Mouse (Mus musculus) myocyte (in vitro differentiated cells): ENCODE data around the gene Gm2174. TPM values are rescaled to one million over a fixed set of nuclear protein-coding genes. Genes with fewer than 3 reads are reported as not detected.

Experiments
- H3K27me3 ChIP-seq: one replicate; pipeline ENCODE4 v1.6.1; 2011; ENCODE audit not compliant: control insufficient read depth, insufficient read depth, insufficient read length
- H3K36me3 ChIP-seq: one replicate; pipeline ENCODE4 v1.6.1; 2011; ENCODE audit not compliant: control insufficient read depth, insufficient read depth
- H3K4me2 ChIP-seq: one replicate; pipeline ENCODE4 v1.6.1; 2011; ENCODE audit warnings: low read depth, control low read depth
- H3K4me3 ChIP-seq: one replicate; pipeline ENCODE4 v1.5.1; 2011; ENCODE audit warnings: mild to moderate bottlenecking, control low read depth, moderate library complexity
- H3K79me2 ChIP-seq: one replicate; pipeline ENCODE4 v1.6.1; 2011; ENCODE audit not compliant: control insufficient read depth, insufficient read depth
- H3ac ChIP-seq: one replicate; pipeline ENCODE4 v1.6.1; 2011; ENCODE audit not compliant: control insufficient read depth, insufficient read length
- CEBPB ChIP-seq: IDR thresholded peaks from 2 replicates; pipeline ENCODE4 v1.6.1; 2011; ENCODE audit warnings: mild to moderate bottlenecking, moderate library complexity; ENCODE audit not compliant: poor library complexity, insufficient read depth, severe bottlenecking
- E2F4 ChIP-seq: IDR thresholded peaks from one replicate; pipeline ENCODE4 v1.6.1; 2011; ENCODE audit warnings: mild to moderate bottlenecking, control low read depth, moderate library complexity; ENCODE audit not compliant: insufficient read depth
- MAX ChIP-seq: IDR thresholded peaks from one replicate; pipeline ENCODE4 v1.6.1; 2011; ENCODE audit warnings: low read depth, mild to moderate bottlenecking, control low read depth
- MYOD1 ChIP-seq, 3 experiments: IDR thresholded peaks; one replicate each; pipeline ENCODE4 v1.6.1; 2011; ENCODE audit warnings: control low read depth in 2 of 3, low read depth in 2 of 3, mild to moderate bottlenecking in 2 of 3, moderate library complexity in 1 of 3; ENCODE audit not compliant: insufficient read length in 2 of 3, control insufficient read depth in 1 of 3
- MYOG ChIP-seq, 3 experiments: IDR thresholded peaks; one replicate each; pipeline ENCODE4 v1.6.1; 2011; ENCODE audit warnings: control low read depth in 2 of 3, low read depth in 2 of 3, mild to moderate bottlenecking in 2 of 3; ENCODE audit not compliant: insufficient read length in 2 of 3, control insufficient read depth in 1 of 3, insufficient read depth in 1 of 3
- POLR2A ChIP-seq: IDR thresholded peaks from one replicate; pipeline ENCODE4 v1.6.1; 2011; ENCODE audit warnings: low read depth, mild to moderate bottlenecking, control low read depth, moderate library complexity; ENCODE audit not compliant: insufficient read length
- POLR2AphosphoS2 ChIP-seq: IDR thresholded peaks from one replicate; pipeline ENCODE4 v1.6.1; 2011; ENCODE audit warnings: low read depth, control low read depth; ENCODE audit not compliant: insufficient read length
- REST ChIP-seq: IDR thresholded peaks from one replicate; pipeline ENCODE4 v1.6.1; 2011; ENCODE audit warnings: mild to moderate bottlenecking, control low read depth, moderate library complexity; ENCODE audit not compliant: insufficient read depth, insufficient read length
- SRF ChIP-seq: IDR thresholded peaks from one replicate; pipeline ENCODE4 v1.6.1; 2011; ENCODE audit warnings: low read depth; ENCODE audit not compliant: control insufficient read depth, insufficient read length
- TCF12 ChIP-seq: IDR thresholded peaks from one replicate; pipeline ENCODE4 v1.6.1; 2011; ENCODE audit warnings: mild to moderate bottlenecking, control low read depth; ENCODE audit not compliant: poor library complexity, insufficient read depth, severe bottlenecking
- TCF3 ChIP-seq: IDR thresholded peaks from one replicate; pipeline ENCODE4 v1.6.1; 2011; ENCODE audit warnings: low read depth, control low read depth; ENCODE audit not compliant: insufficient read length
- USF1 ChIP-seq: IDR thresholded peaks from one replicate; pipeline ENCODE4 v1.6.1; 2011; ENCODE audit warnings: low read depth, mild to moderate bottlenecking, control low read depth, moderate library complexity
- polyA plus RNA-seq: library from polyadenylated mRNA; unstranded; fragments of >200 nt; fragmentation: generic; extraction: Trizol; gene quantifications from one replicate; pipeline ENCODE4 v1.2.1, GENCODE M21; 2012; ENCODE audit warnings: missing spikeins

Gene Gm2174
- polyA plus RNA-seq, 1 experiment, result 0.26 TPM

- no peak overlapping the region for H3K4me3 ChIP-seq
Observed at GRCm38 (mm10) chrX:56481906-56482305, 34.1 kb downstream of the Gm2174 start.

DNA sequence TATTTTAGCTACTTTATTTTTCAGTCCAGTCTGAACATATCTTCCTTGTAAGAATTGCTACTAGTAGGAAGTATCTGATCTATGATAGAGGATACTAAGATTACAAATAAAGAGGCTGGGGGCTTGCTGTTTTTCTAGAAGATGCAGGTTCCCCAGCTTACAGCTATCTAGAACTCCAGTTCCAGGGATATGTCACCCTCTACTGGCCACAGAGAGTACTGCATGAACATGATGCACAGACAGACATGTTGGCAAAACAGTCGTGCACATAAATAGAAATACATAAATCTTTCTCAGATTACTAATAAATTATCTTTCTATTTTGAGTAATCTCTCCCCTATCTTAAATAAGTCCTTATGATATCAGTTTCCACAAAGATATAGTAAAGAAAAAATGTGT lies 42.0 kb downstream of the Gm2174 start:
- Histone ChIP-seq H3K4me2 (no peak overlapping the region), H3ac (no peak overlapping the region), H3K36me3 (no peaks in the 10 kb centered on the region), H3K79me2 (no peaks in the 10 kb centered on the region), H3K4me3 (no peak overlapping the region), H3K27me3 (no peaks in the 10 kb centered on the region)
- TF ChIP-seq MYOG (IDR thresholded peaks at IDR 0.05; ENCODE audit: control insufficient read depth in 1 of 3, insufficient read depth in 1 of 3, insufficient read length in 2 of 3, low read depth in 2 of 3), result no peak
- no peak for TF ChIP-seq POLR2AphosphoS2
- TF ChIP-seq SRF, result no peak
- TF ChIP-seq USF1, result no peak
- TF ChIP-seq CEBPB, result no peak
- no peak for TF ChIP-seq MAX
- no peak for TF ChIP-seq TCF3
- no peak for TF ChIP-seq TCF12
- no peak for TF ChIP-seq E2F4
- no peak for TF ChIP-seq REST
- no peak for TF ChIP-seq MYOD1 (IDR thresholded peaks at IDR 0.05; ENCODE audit: control insufficient read depth in 1 of 3, insufficient read length in 2 of 3, low read depth in 2 of 3)
- no peak for TF ChIP-seq POLR2A

More at GRCm38 (mm10) chrX:56481906-56482305, 34.1 kb downstream of the Gm2174 start:
- no peak for TF ChIP-seq POLR2A
- no peak for TF ChIP-seq TCF3
- TF ChIP-seq POLR2AphosphoS2, result no peak
- no peak for TF ChIP-seq E2F4
- TF ChIP-seq SRF, result no peak
- Histone ChIP-seq H3K4me2 (no peak overlapping the region), H3K27me3 (no peaks in the 10 kb centered on the region), H3K36me3 (no peaks in the 10 kb centered on the region), H3K79me2 (no peaks in the 10 kb centered on the region), H3ac (no peak overlapping the region)

- H3K4me2 ChIP-seq, result no peak overlapping the region
- no peaks in the 10 kb centered on the region for H3K36me3 ChIP-seq
- H3ac ChIP-seq, result no peak overlapping the region
- H3K79me2 ChIP-seq, result no peaks in the 10 kb centered on the region
- H3K4me3 ChIP-seq, result no peak overlapping the region
- no peaks in the 10 kb centered on the region for H3K27me3 ChIP-seq
- TF ChIP-seq SRF (no peak), POLR2A (no peak), MYOD1 (IDR thresholded peaks at IDR 0.05; ENCODE audit: control insufficient read depth in 1 of 3, insufficient read length in 2 of 3, low read depth in 2 of 3) (no peak), CEBPB (no peak), TCF12 (no peak), POLR2AphosphoS2 (no peak), USF1 (no peak), MYOG (IDR thresholded peaks at IDR 0.05; ENCODE audit: control insufficient read depth in 1 of 3, insufficient read depth in 1 of 3, insufficient read length in 2 of 3, low read depth in 2 of 3) (no peak), TCF3 (no peak), REST (no peak), MAX (no peak), E2F4 (no peak)
Observed at GRCm38 (mm10) chrX:56497241-56497640, 49.5 kb downstream of the Gm2174 start.

Other genes starting within 250 kb of the Gm2174 start
- 31.5 TPM for gene Gm773, start 235.1 kb upstream of the Gm2174 start, polyA plus RNA-seq
- gene Zfp449, start 101.6 kb upstream of the Gm2174 start, polyA plus RNA-seq, result 0.55 TPM
- gene Smim10l2a, start 73.4 kb upstream of the Gm2174 start, polyA plus RNA-seq, result 0.01 TPM
- 2.6 TPM for gene Ints6l, start 6.9 kb downstream of the Gm2174 start, polyA plus RNA-seq
- gene Gm10477, start 76.8 kb downstream of the Gm2174 start, polyA plus RNA-seq, result not detected
- 0.05 TPM for gene Gm648, start 101.6 kb downstream of the Gm2174 start, polyA plus RNA-seq
- 6.6 TPM for gene Mmgt1, start 150.1 kb downstream of the Gm2174 start, polyA plus RNA-seq
- gene Slc9a6, start 161.8 kb downstream of the Gm2174 start, polyA plus RNA-seq, result 10.8 TPM